Mouse (Mus musculus) right cerebral cortex, postnatal 4 days (tissue): ENCODE measurements around the gene Tmem117.

ENCODE experiments used
- DNase-seq: peaks from one replicate; pipeline ENCODE4 v3.0.0-alpha.2; 2022

Tmem117 gene

DNA sequence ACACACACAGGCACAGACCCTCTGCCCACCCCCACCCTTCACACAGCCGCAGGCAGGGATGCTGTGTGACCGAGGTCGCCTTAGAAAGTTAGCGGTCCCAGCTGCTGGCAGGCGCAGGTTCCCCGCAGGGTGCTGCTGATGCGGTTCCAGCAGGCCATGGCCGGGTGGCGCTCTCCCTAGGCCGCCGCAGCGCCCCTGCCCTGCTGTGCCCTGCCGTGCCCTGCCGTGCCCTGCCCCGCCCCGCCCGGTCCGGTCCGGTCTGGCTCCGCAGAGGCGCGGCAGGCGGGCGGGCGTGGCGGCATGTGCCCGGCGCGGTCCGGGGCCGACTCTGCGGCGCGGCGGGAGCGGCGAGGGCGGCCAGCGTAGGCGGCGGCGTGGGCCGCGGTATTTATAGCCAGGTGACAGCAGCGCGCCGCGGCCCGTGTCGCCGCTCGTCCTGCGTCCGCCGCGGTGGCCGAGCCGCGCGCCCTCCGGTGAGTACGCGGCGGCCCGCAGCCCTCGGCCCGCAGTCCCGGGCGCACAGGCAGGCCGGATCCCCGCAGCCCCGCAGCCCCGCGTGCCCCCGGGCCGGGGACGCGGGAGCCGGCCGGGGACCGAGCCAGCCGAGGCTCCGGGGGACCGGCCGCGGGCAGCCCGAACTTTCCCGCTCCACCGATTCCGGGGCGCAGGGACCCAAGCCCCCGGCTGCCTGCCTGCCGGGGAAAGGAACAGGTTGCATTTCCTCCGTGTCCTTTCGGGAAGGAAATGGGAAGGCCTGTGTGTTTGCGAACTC, at the start of gene Tmem117:
Gene Tmem117, plus strand, starts transcription at position 403 of the 772 bp plus-strand sequence.
- peak; percentile 35 for DNase-seq

- DNase-seq = no peak
Measured at GRCm38 (mm10) chr15:94582000-94582593, 46.9 kb upstream of the Tmem117 start.

GRCm38 (mm10) chr15:94583153-94583552, 45.9 kb upstream of the Tmem117 start:
- no peak for DNase-seq

DNA sequence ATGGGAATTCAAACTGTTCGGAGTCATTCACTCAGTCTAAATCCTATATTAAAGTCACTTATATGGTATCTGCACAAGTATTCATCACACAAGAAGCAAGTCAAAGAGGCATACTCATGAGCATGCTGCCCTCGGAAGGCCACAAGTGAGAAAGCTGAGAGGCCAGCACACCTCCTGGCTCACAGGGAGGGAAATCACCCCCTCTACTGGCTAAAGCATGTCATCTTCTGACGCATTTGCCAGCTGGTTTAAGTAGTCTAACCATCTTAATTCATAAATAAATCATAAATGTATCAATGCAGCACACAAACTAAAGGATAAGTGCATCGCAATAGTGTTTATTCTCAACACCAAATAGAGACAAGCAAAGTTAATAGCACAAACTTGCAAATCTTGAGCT, 44.3 kb upstream of the Tmem117 start:
- DNase-seq = no peak

DNA sequence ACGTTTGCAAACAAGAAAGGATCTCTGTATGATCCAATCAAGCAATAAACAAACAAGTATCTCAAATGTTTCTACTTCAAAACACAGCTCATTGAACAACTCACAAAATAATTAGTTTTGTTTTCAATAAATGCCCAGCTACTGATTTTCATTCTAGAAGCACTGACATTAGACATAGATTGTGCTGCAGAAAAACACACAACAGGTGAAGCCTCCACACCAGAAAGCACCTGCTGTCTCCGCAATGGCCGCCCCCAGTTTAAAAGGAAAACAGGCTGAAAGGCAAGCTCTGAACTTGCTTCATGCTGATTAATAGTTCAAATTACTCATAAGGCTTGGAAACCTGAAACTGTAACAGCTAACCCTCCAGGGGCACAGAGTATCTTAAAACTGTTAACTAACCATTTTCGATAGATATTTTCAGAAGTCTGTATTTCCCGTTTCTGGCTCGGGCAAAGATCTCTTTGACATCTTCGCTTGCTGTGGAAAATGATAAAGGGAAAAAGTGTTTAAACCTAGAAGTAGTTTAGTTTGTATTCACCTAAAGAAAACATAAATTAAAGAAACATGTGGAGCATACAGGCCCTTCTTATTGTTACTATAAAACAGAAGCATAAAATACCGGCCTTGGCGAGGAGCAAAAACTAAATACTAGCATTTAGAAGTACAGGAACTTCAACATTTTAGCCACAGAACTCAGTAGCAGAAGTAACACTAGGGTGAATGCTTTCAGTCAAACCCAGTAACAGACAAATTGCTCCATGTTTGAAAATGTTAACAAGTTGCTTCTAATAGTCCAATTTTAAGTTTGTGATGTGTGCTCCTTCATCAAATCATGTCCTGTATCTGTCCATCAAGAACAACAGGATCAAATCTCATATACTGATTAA, 41.0 kb upstream of the Tmem117 start:
- DNase-seq = no peak

DNA sequence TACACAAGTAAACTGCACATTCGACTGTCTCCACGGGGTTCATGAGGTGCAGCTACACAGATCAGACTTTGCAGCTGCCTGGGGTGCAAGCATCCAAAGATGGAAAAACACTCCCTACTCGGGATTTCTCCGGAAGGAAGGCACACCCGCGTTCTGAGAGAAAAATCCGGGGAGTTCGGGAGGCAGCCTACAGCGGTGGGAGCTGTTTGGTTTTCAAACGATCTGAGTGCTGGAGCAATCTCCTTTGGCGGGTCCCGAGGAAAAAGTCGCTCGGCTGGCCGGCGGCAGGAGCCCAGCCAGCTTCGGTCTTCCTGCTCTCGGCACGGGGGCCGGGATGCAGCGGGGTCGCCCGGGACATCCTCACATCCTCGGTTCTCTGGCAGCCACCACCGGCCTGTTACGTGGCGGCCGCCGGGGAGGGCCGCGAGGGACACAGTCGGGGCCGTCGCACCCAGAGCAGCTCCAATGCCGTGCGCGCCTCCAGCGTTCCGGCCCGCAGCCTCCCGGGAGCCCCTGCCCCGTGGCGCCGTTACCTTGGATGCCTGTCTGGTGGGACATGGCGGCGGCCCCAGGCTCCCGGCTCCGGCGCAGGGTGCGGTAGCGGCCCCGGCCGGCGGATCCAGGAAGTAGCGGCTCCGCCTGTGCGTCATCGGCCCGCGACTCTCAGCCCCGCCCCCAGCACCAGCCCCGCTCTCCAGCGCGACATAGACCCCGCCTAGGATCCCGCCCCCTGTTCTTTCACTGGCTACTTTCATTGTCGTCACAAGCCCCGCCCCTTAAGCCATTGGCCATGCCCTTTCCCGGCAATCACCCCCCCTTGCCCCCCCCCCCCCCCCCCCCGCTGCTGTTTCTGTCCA, 39.6 kb upstream of the Tmem117 start, which contains the start of gene Twf1:
Gene Twf1, minus strand, starts transcription at position 671 of the 857 bp plus-strand sequence.
- peak; percentile 99 for DNase-seq

DNA sequence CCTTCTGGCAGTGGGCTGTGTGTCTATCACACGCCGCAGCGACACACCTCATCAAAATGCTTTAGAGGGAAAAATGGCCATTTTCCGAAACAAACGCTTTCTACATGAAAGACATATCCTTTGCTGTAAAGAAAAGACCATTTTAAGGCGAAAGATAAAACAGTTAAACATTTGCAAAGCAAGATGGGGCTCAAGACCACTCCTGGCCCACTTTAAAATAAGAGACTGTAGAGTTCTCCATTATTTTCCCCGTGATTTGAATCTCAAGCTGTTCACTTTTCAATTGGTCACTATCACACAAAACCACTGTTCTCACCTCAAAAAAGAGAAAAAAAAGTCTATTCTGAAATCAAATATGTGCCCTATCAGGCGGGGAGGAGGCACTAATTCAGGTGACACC, 38.9 kb upstream of the Tmem117 start:
- no peak for DNase-seq

GRCm38 (mm10) chr15:94591356-94591755, 37.7 kb upstream of the Tmem117 start:
- no peak for DNase-seq

DNA sequence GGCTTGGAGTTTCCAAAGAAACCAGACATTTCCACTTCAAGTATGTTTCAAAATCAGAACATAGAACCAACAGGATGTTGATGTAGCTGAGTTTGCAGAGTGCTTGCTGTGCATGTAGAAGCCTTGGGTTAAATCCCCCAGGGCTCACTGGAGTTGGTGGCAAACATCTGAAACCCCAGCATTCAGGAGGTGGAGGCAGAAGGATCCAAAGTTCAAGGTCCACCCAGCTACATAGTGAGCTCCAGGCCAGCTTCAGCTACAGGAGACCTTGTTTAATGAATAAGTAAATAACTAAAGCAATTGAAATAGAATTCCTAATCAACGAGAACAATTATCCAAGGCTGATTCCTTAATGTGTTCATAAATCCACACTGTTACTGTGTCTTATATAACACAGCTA, 35.4 kb upstream of the Tmem117 start:
- DNase-seq = no peak

DNA sequence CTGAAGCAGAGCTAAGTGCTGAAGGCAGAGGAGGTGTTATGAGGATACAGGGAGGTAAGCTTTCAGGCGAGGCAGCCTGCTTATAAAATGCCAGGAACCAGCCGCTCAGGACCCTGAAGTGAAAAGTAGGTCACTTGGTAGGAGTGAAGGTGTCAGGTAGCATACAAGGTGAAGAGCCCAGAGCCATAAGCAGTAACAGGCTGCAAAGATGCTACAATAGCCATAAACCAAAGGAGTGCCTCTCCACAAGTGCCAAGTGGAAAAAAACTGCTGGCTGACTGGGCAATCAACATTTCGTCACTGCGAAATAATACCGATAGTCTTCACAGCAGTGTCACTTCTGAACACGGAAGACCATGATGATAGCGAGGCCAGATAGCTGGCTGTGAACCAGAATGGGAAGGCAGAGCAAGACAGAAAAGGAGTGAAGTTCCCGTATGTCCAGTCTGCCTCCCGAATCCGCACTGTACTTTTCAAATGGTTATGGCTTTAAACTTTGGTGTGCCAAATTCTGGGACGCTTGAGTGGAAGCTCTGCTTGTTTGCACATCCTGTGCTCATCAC, 28.8 kb upstream of the Tmem117 start:
- no peak for DNase-seq

GRCm38 (mm10) chr15:94601339-94601738, 27.7 kb upstream of the Tmem117 start:
- peak; percentile 40 for DNase-seq

DNA sequence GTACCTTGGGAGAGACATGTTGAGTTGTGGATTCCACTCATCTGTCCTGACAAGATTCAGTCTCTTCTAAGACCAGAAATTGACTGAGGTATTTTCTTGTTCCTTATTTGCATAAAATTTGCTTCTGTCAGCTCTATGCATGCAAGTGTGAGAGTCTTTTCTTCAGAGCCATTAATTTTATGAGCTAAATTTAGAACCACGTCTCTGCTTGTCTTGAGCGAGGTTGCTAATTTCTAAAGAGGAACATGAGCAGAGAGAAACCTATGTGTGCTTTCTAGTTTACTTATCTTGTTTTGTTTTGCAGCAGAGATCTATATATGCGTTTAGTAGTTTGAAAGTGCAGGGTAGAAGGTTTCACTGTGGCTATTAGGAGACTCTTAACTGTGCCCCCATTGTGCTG, 26.6 kb upstream of the Tmem117 start:
- no peak for DNase-seq

- no peak for DNase-seq
Measured at GRCm38 (mm10) chr15:94607768-94608167, 21.3 kb upstream of the Tmem117 start.

- DNase-seq = no peak
Measured at GRCm38 (mm10) chr15:94616036-94616435, 13.0 kb upstream of the Tmem117 start.

DNA sequence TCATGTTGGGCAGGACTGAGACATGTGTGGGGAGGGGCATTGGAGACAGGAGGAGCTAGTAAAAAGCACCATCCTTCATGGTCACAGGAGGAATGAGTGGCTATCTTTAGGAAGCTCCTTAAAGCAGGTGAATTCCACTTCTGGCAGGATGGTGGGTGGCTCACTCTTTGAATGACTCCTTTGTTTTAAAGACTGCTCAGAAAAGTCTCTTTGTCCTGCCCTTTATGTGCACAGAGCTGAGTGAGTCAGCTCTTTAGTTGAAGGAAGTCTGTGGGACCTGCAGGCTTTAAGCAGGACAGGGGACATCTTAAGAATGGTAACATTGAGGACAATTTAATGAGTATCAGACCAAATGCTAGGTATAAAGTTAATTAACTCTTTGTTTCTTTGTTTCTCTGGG, 8.1 kb upstream of the Tmem117 start:
- no peak for DNase-seq

- no peak for DNase-seq
Measured at GRCm38 (mm10) chr15:94628463-94628829, 586 bp upstream of the Tmem117 start.

DNA sequence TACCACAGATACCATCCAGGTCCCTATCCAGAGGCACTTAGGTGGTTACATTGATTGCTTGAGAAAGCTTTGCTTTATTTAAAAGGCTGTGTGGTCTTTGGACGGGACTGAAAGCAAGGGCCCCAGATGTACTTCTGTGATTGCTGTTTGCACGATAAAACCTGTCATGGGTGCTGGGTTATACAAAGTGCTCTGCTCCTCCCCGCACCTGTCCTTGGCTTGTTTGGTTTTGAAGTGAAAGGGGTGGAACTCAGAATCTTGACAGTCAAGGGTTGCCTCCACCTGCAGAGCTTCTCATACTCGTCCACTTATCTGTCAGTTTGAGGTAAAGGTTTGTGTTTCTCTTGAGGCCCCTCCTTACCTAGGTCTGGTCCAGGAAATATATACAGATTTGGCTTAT, 1.5 kb downstream of the Tmem117 start:
- DNase-seq = no peak

DNA sequence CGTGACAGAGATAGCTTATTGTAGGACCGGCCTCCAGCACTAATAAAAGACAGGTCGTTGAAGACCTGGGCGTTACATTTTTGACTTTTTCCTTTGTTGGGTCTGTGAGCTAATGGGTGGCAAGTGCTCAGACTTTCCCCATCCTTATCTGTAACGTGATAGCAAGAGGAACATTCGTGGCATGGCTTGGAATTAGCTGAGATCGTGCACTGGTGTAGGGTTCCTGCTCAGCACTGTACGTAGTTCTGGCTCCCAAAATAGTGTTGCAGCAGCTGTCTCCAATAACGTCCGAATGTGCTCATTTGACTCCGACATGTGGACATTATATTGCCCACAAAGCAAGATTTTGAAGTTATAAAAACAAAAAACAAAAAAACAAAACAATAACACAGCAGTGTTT, 5.5 kb downstream of the Tmem117 start:
- no peak for DNase-seq

- no peak for DNase-seq
Measured at GRCm38 (mm10) chr15:94638207-94638606, 9.2 kb downstream of the Tmem117 start.

GRCm38 (mm10) chr15:94639126-94639525, 10.1 kb downstream of the Tmem117 start:
- DNase-seq = no peak

- no peak for DNase-seq
Measured at GRCm38 (mm10) chr15:94646012-94646411, 17.0 kb downstream of the Tmem117 start.

GRCm38 (mm10) chr15:94648430-94648829, 19.4 kb downstream of the Tmem117 start:
- DNase-seq = no peak
